Mouse (Mus musculus): ENCODE data around the gene Zfp354b.

Zfp354b gene

DNA sequence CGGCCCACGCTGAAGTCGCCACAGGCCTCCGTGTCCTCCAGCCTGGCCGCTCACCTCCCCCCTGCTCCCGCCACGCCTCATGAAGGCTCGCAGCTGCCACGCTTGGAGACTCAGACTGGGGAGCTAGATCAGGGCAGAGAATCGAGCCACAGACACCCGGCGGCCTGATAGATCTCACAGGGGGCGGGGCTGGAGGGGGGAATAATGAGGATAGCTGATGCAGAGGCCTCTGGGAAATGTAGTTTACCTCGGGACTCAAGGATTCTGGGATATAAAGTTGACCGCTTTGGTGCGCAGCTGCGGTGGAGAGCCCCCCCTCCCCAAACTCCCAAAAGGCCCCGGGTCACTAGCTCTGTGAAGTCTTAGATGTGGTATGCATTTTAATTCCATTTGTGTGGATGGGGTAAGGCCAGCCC lies at the start of gene Zfp354b:
TSS of gene Zfp354b (minus strand) at position 183 of the 416 bp plus-strand sequence.
- in situ Hi-C loops (cut with MseI, MboI) = no loop called here

DNA sequence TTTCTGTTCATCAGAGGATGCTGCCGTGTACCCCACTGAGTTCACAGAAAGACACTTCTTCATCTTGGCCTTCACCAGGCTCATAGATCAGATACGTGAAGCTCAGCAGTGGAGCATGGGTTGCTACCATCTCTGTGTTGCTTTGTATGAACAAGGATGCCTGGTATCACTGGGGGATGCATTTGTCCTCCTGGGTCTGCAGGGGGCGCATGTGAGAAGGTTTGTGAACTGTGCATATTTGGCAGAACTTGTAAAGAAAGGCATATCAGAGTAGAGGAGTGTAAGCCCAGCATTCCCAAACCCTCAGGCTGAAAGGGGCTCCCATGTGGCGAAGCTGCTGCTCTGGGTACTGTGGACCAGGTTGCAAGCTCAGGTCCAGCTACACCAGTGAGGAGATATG lies 45.8 kb upstream of the Zfp354b start:
- in situ Hi-C loops (cut with MseI, MboI) = no loop called here

DNA sequence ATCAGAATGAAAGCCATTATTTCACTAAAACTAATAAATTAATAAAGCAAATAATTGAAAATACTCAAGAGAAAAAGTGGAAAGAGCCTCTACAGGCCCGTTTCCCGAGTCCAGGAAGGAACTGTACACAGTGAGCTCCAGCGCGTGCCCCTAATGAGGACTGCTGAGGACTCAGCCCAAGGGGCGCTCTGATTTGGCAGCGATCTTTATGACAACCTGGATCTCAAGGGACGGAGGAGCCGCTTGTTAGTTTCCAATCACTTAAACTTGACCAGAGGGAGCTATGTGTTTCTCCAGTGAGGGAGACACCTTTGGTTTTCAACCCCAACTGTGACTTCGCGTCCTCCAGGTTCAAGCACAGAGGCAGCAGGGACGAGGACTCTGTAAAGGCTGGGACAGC lies 34.8 kb upstream of the Zfp354b start, which contains the start of gene Olfr1378:
TSS of gene Olfr1378 (plus strand) at position 301 of the 400 bp plus-strand sequence.
- in situ Hi-C loops (cut with MseI, MboI) = no loop called here

DNA sequence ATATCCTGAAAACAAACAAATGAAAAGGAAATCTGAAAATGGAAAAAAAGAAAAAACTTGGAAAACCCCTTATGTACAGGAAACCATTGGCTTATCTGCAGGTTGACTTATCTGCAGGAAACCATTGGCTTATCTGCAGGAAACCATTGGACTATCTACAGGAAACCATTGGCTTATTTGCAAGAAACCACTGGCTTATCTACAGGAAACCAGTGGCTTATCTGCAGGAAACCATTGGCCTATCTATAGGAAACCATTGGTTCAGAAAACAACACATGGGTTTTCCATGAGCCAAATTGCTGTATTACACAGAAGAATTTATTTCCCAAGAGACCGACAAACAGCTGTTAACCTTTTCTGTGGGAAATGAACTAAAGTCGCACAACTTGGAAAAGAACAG lies 33.5 kb upstream of the Zfp354b start:
- in situ Hi-C loops (cut with MseI, MboI) = no loop called here

GRCm38 (mm10) chr11:50953665-50954064 lies 22.2 kb upstream of the Zfp354b start, which contains the start of gene Prop1:
Gene Prop1 (minus strand): TSS chr11:50953765.
- in situ Hi-C loops (cut with MseI, MboI) = no loop called here

DNA sequence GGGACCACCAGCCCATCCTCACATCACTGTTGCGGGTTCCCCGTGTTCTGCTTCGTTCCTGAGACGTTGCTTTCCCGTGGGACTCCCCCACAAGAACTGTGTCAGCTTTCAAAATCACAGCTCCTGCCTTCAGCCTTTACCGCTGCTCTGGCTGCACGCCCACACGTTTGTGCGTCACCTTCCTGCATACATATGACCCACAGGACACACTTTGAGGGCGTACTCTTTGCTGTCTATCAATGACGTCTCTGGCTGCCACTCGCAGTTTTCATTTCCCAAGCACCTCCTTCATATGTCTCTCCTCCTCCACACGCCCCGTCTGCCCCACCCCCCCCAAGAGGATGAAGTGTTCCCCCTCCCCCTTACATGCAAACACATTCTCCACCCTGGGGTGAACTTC lies 20.9 kb upstream of the Zfp354b start:
- in situ Hi-C loops (cut with MseI, MboI) = no loop called here

DNA sequence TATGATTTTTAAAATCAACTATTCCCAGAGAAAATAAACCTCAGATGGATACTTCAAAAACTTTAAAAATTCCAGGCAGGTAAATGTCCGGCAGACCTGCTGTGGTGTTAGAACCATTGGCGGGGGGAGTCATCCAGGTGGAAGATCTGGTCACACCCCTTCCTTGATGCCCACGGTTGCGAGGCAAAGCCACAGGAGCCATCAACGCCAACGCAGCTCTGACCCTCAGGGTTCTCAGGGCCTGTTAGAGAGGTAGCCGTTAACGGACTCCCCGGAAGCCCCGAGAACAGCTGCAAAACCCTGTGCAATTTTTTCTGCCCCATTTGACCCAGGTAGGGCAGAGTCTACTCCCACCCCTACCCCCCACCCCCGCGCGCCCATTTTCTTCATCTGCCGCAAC lies 12.1 kb upstream of the Zfp354b start, which contains the start of gene 4933414I15Rik:
TSS of gene 4933414I15Rik (minus strand) at position 260 of the 400 bp plus-strand sequence.
- in situ Hi-C loops (cut with MseI, MboI) = loop anchor here (5.0 kb wide), 1 partner anchor 89 kb away; no protein-coding TSS in a partner anchor

GRCm38 (mm10) chr11:50942386-50942785 lies 11.0 kb upstream of the Zfp354b start:
- in situ Hi-C loops (cut with MseI, MboI) = loop anchor here (5.0 kb wide), 1 partner anchor 90 kb away; no protein-coding TSS in a partner anchor

DNA sequence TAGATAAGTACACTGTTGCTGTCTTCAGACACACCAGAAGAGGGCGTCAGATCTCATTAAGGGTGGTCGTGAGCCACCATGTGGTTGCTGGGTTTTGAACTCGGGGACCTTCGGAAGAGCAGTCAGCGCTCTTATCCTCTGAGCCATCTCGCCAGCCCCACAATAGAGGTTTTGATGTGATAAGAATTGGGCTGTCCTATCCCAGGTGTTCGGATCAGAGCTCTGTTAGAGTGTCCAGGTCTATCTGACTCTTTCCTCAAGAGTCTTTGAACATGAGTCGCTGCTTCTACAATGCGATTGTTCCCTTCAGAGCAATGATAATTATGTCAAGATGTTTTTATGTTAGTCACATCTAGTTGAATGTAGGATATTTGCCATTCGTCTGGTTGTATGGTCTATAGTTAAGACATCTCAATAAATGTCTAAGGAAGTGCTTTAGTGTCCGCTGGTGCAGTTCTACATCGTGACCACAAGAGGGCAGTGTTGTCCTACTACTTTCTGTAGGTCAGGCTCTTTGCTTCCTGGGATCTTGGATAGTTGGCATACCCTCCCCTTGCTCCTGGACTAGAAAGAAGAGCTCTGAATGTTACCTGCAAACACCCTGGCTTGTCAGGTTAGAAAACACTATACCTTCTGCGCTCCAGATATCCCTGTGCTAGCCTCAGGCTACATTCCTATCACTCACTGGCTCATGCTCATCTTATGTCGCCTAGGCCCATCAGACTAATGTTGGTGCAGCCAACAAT lies 8.4 kb upstream of the Zfp354b start:
- in situ Hi-C loops (cut with MseI, MboI) = loop anchor here (5.0 kb wide), 1 partner anchor 93 kb away; no protein-coding TSS in a partner anchor

DNA sequence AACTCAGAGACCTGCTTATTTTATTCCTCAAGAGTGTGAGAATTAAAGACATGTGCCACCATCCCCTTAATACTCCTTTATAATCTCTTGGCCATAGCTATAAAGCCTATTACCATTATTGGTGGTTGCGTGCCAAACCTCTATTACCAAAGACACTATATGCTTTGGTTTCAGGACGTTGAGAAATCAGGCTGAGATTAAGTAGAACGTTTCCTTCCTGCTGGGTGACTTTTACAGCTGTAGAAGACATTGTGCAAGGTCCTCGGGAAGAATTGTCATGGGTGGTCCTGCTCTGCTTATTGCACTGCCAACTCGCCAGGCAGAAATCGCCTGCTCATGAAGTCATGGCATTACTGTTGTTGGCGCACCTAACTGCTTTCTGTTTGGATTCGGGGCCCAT lies 7.0 kb upstream of the Zfp354b start:
- in situ Hi-C loops (cut with MseI, MboI) = no loop called here

GRCm38 (mm10) chr11:50932040-50932439 lies 607 bp upstream of the Zfp354b start:
- in situ Hi-C loops (cut with MseI, MboI) = no loop called here

GRCm38 (mm10) chr11:50931021-50931420 lies 412 bp downstream of the Zfp354b start:
- in situ Hi-C loops (cut with MseI, MboI) = no loop called here

- in situ Hi-C loops (cut with MseI, MboI) = no loop called here
Measured at GRCm38 (mm10) chr11:50930469-50931014, 891 bp downstream of the Zfp354b start.

DNA sequence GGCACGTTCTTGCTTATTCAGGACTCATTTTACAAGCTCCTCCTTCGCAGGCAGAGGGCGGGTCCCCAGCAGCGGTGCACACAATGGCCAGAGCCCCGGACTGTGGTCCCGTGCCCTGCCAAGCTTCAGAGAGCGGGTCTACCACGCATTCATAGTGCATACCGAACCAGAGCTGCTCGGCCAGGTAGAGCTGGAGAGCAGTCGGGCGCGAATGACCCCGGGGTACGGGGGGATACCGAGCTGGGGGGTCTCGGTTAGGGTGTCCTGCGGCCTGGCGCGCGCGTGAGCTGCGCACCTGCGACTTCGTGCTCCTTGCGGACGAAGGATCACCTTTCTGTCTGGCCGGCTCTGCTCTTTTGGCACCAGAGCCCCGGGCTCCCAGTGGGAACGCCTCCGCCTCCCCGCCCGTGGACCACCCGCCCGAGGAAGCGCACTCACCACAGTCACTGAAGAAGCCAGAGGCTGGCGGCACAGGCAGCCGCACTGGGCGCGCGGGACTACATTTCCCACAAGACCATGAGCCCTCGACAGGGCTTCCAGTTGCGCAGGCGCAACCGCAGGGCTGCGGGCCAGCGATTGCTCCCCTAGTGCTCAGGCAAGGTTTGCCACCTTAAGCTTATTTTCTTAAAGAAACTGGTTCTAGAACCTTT lies 15.6 kb downstream of the Zfp354b start, which contains the start of gene Zfp2:
TSS of gene Zfp2 (minus strand) at position 495 of the 650 bp plus-strand sequence.
- in situ Hi-C loops (cut with MseI, MboI) = no loop called here

DNA sequence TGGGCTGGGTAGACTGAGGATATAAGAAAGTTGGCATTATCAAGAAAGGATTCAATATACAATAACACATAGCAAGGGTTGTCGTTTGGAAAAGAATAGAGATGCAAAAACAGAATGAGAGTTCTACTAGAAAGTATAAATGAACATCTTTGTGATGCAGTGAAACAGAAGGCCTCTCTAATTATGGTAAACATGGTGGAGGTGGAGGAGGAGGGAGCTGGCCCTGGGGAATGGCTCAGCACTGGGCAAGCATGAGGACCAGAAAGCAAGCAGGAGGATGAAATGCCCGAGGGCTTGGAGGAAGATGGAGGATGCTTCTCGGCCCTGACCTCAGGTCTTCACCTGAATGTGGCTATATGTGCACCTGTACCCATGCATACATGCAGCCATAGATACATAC lies 17.0 kb downstream of the Zfp354b start:
- in situ Hi-C loops (cut with MseI, MboI) = no loop called here

DNA sequence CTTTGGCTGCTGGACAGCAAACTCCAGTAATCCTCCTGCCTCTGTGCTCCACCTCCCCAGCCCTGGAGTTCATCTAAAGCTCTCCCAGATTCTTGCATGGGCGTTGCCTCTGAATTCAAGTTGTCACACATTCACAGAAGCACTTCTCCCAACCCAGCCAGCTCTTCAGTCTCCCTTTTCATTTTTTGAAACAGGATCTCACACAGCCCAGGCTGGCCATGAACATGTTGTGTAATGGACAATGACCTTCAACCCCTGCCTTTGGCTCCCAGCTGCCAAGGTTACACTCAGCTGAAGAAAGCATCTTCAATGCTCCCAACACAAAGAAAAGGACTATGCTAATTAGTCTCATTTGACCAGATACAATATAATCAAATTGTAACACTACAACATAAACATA lies 18.1 kb downstream of the Zfp354b start:
- in situ Hi-C loops (cut with MseI, MboI) = no loop called here

DNA sequence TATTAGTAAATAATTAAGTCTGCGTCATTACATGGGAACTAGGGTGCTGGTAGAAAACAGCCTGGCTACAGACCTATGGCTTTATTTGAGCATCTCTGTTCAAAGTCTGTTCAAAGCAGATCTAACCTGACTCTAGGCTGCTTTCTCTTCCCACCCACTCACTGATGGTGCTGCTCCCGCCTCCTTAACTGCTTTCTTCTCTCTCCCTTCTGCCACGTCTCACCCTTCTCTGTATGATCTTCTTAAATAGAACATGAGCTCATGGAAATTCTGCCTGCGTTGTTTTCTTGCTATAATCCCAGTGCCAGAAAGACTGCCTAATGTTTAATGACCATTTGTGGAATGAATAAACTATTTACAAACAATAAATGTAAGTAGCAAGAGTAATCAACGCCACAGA lies 23.3 kb downstream of the Zfp354b start:
- in situ Hi-C loops (cut with MseI, MboI) = no loop called here

DNA sequence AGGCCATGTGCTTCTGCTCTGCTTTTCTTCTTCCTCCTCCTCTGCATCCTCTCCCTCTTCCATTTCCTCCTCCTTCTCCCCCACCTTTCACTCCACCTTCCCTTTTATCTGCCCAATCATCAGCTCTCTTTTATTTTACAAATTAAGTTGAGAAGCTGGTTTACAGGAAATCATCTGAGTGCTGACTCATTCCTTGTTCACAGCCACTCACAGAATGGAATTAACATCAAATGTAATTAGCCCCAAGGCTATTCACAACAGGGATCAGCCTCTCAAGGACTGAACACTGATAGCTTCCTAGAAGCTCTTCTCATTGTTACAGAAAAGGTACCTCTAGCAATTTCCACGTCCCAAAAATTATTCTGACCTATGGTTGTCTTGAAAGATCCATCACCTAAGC lies 34.1 kb downstream of the Zfp354b start:
- in situ Hi-C loops (cut with MseI, MboI) = no loop called here

DNA sequence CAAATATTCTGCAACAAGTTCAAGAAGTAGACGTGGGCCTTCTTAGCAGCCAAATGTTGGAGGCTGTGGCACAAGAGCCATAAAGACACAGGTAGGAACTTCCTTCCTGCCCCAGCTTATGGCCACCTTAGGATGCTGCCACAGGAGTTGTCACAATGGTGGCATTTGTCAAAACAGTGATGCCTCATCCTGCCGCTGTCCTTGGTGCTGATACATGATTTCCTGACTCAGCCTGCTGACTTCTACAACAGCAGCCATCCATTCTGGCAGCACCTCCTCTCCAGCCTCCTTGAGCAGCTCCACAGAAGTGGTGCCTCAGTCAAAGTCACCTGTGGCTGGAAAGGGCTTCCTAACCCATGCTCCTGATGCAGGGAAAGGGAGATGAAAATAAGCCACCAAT lies 39.0 kb downstream of the Zfp354b start:
- in situ Hi-C loops (cut with MseI, MboI) = no loop called here

DNA sequence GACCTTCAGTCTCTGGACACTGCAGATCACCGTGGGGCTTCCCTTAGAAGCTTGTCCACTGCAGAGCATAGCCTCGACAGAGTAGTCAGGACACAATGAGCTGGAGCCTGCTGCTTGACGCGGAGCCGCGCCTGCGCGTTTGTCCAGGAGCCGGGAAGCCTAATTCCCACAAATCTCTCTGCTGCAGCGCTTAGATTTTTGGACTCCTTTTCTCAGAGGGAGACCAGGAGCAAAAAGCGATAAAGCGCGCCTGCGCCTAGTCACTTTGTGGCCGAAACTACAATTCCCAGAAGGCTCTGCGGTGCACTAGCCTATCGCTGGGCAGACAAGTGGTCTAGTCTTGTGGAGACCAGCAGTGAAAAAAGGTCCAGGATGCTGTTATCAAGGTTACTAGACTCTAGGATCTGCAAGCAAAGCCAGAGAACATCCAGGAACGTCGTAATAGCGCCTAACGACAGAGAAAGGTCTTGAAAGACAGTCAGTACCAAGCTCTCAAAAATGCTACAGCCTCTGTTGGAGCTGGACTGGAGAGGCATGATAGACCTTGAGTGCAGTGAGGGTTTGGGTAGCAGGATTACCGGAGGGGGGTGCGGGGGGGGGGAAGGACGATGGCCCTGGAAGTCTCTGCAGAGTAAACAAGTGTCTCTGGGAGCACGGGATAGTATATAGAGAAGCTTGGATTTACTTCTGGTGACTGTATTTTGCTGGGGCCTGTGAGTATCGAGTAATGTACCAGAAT lies 43.9 kb downstream of the Zfp354b start, which contains the start of gene Zfp454:
TSS of gene Zfp454 (minus strand) at position 262 of the 739 bp plus-strand sequence.
- in situ Hi-C loops (cut with MseI, MboI) = no loop called here

DNA sequence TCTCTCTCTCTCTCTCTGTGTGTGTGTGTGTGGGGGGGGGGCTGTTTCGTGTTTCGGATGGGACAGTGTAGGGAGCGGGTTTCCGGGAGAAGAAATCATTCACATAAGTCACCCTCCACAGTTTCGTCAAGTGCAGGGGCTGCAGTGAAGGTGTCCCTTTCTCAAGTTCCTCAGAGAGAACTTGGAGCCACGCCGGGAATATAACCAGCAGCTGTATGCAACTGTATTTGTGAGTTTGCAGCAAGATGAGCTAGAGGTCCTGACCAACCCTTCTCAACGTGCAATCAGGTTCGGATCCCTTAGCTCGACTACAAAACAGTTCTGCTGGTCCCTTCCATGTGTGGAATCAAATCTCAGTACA lies 44.5 kb downstream of the Zfp354b start:
- in situ Hi-C loops (cut with MseI, MboI) = no loop called here
